In the genomic region with DNA sequence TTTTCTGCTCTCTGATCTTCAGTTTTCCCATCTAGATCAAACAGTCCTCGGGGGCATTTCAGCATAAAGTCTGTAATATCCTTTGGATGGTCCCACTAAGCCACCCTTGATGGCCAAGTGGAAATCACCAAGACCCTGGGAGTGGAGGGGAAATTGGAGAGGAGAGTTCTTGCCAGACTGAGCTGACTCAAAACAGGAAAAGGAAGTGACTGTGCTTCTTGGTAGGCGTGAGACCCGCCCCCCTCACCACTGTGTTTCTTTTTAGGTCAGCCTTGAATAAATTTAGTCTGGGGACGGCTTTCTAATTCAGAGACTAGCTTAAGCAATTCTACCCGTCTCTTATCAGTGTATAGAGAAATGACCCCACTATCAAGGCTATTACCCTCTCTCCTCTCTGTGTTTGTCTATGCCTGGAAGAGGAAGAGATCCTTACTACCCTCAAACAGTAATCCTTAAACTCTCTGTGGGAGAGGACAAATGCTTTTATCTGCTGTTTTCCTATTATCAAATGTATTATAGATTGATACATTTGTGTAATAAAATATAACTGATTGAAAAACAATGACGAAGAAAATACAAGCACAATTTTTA, we compare ENCODE assay signal across 11 mouse cellular contexts. TPM values are rescaled to one million over a fixed set of nuclear protein-coding genes. Genes with fewer than 3 reads are reported as not detected.
DNase-seq lines count a peak whose midpoint lies in the region; ATAC-seq lines count a peak whose summit lies in the region.
"Had no signal": no experiment of that assay in that cellular context is flagged by ENCODE, and none has a peak within 500 bp of the region (broad histone marks: within the 10 kb centered on the region; RNA-seq: fewer than 3 reads in every experiment).

No protein-coding gene starts in this region.

- no peaks in the 10 kb centered on the region for H3K27me3 ChIP-seq in hindbrain, embryonic 14.5 days (ENCODE audit: control insufficient read depth, insufficient read depth, low read length)
- H3K27me3 ChIP-seq: limb, embryonic 15.5 days had no signal

- no peak overlapping the region for H3K9ac ChIP-seq in hindbrain, embryonic 14.5 days
- H3K9ac ChIP-seq: limb, embryonic 15.5 days had no signal

- WGBS in hindbrain, embryonic 14.5 days = 78% methylated on average over 6 of the region's 6 CpGs

- no peaks in the 10 kb centered on the region for H3K9me3 ChIP-seq in hindbrain, embryonic 14.5 days (ENCODE audit: control insufficient read depth, low read length)
- H3K9me3 ChIP-seq: limb, embryonic 15.5 days had no signal

- H3K36me3 ChIP-seq in hindbrain, embryonic 14.5 days (replicated peaks; ENCODE audit: control insufficient read depth, insufficient read depth) = no peaks in the 10 kb centered on the region
- H3K36me3 ChIP-seq: limb, embryonic 15.5 days had no signal

- no peak overlapping the region for H3K27ac ChIP-seq in hindbrain, embryonic 14.5 days
- H3K27ac ChIP-seq: limb, embryonic 15.5 days had no signal

- H3K4me3 ChIP-seq in hindbrain, embryonic 14.5 days (replicated peaks; ENCODE audit: low read length) = no peak overlapping the region
- H3K4me3 ChIP-seq: erythroblast, embryonic 14.5 days; limb, embryonic 15.5 days had no signal

- 0 out of 2 replicates have a peak, but pooled peaks cover 3% of the 10 kb centered on the region for H3K4me1 ChIP-seq in hindbrain, embryonic 14.5 days (replicated peaks; ENCODE audit: control insufficient read depth, insufficient read depth, low read length)
- H3K4me1 ChIP-seq: limb, embryonic 15.5 days had no signal

- H3K4me2 ChIP-seq in hindbrain, embryonic 14.5 days (replicated peaks) = no peak overlapping the region
- H3K4me2 ChIP-seq: limb, embryonic 15.5 days had no signal

- intact Hi-C loops in heart, postnatal 10 days (cut with DNase I) = no loop called here

- no peak for ATAC-seq in hindbrain, embryonic 14.5 days (ENCODE audit: low FRiP score)

- DNase-seq in adrenal gland, adult (ENCODE audit: inconsistent age in 2 of 2, low spot score in 1 of 2) = peak; percentile 51 to 82
- no peak for DNase-seq in adrenal gland, postnatal 25 days
- peak; percentile 22 for DNase-seq in lung, postnatal 10 days
- DNase-seq in lung, postnatal 14 days = no peak
- peak; percentile 32 to 34 for DNase-seq in heart, postnatal 10 days
- DNase-seq in thymus, postnatal 14 days = peak; percentile 50
- no peak for DNase-seq in hindbrain, embryonic 14.5 days (ENCODE audit: low spot score)
- DNase-seq in cerebellum, adult 11 months = no peak

RNA-seq across cellular contexts. Expression of a gene that starts 6.4 kb away (rescaled TPM):
- total RNA-seq in adrenal gland, postnatal 25 days (2021) = 6.5 and 10.5 TPM in 2 replicates
- total RNA-seq in heart, postnatal 10 days (2021) = 10 to 100 TPM in 1 of 2 experiments, 1 to 10 TPM in 1; 9.9 to 10.2 TPM
- 0.73 and 0.99 TPM in 2 replicates for polyA plus RNA-seq in hindbrain, embryonic 14.5 days (2014; fragmentation: Nextera tagmentation; extraction: Ambion mirVana)

RNA-seq across cellular contexts. Expression of a gene that starts 49.0 kb away (rescaled TPM):
- 0.15 TPM in 1 of 2 replicates, not detected in the other for total RNA-seq in adrenal gland, postnatal 25 days (2021)
- total RNA-seq in heart, postnatal 10 days (2021) = 100 to 1,000 TPM; 129 to 131 TPM
- 0.09 TPM in 1 of 2 replicates, not detected in the other for polyA plus RNA-seq in hindbrain, embryonic 14.5 days (2014; fragmentation: Nextera tagmentation; extraction: Ambion mirVana)
- polyA plus RNA-seq: erythroblast, embryonic 14.5 days; intestine, embryonic 14.5 days had no signal

Comparison
In these comparisons a context has a peak if more than half of its experiments do, and no peak if none do; other contexts are left out.
1. DNase-seq: peak in adrenal gland, adult (2 of 2), lung, postnatal 10 days (single experiment), heart, postnatal 10 days (2 of 2) and thymus, postnatal 14 days (single experiment); none in adrenal gland, postnatal 25 days (single experiment), lung, postnatal 14 days (single experiment), hindbrain, embryonic 14.5 days (single experiment) and cerebellum, adult 11 months (single experiment).
2. RNA of a gene that starts 49.0 kb away (total RNA-seq): 129 to 131 TPM in heart, postnatal 10 days; 0.15 TPM in adrenal gland, postnatal 25 days; every median in the first group is over 100 times any median in the second.